Mouse (Mus musculus) liver, postnatal 0 days (tissue): Measurements from ENCODE around the gene Scarb2.

Source experiments
- CTCF ChIP-seq: sonication (generic); IDR thresholded peaks from 2 replicates; pipeline ENCODE4 v1.5.1; 2016; ENCODE audit warnings: antibody characterized with exemption, low read depth
- EP300 ChIP-seq: IDR thresholded peaks from 2 replicates; pipeline ENCODE4 v1.6.1; 2016; ENCODE audit warnings: antibody characterized with exemption, low read depth, mild to moderate bottlenecking

DNA sequence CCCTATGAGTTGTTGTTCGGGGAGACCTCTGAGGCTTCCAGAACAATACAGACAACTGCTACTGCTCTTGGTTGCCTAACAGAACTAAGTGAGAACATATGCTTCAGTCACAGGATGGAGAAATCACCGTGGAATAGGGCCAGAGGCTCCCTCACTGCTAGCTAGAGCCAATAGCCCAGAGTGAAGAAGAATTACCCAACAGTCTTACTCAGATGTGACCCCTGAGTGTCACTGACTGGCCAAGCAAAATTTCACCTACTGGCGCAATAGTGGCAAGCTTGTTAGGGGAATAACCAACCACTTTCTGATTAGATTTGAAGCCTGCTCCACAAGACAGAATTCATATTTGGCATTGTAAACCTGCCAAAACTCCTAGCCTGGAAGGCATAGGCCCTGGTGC lies 19.9 kb downstream of the Scarb2 start:
- TF ChIP-seq CTCF = no peak
- 0 out of 2 replicates have a peak, but pooled peaks have one; percentile 9 for TF ChIP-seq EP300
